Mouse (Mus musculus): ENCODE data around the gene St3gal3. TPM values are rescaled to one million over a fixed set of nuclear protein-coding genes. Genes with fewer than 3 reads are reported as not detected.

The St3gal3 gene
- polyA plus RNA-seq, 1 experiment from 2014 or later = 6.7 TPM

DNA sequence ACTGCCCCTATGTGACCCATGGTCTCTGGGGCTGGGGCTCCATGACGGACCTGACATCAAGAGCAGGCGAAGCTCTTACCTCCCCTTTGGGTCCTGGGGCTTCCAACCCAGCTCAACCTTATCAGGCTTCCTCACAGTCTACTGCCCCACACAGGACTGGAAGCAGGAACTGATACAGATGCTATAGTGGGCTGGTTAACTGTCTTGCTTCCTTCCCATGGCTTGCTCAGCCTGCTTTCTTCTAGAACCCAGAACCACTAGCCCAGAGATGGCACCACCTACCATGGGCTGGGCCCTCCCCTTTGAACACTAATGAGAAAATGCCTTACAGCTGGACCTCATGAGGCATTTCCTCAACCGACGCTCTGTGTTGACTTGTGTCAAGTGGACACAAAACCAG lies 217.3 kb downstream of the St3gal3 start:
- Histone ChIP-seq H3K27me3 (ENCODE audit: control insufficient read depth, insufficient read depth, low read depth, low read length) (no peaks in the 10 kb centered on the region), H3K27ac (ENCODE audit: low read length) (no peak overlapping the region), H3K4me1 (replicated peaks; ENCODE audit: control insufficient read depth, insufficient read depth, low read length) (peaks cover 25% of the 10 kb centered on the region), H3K4me3 (ENCODE audit: low read length) (no peak overlapping the region), H3K4me2 (ENCODE audit: low read depth, low read length) (no peak overlapping the region), H3K9me3 (ENCODE audit: control insufficient read depth, low read length) (no peaks in the 10 kb centered on the region), H3K36me3 (ENCODE audit: control insufficient read depth, insufficient read depth, low read length) (no peaks in the 10 kb centered on the region), H3K9ac (ENCODE audit: low read length) (no peak overlapping the region)
- no peak for ATAC-seq (ENCODE audit: low read depth)
- WGBS = 79% methylated on average over 4 of the region's 4 CpGs

DNA sequence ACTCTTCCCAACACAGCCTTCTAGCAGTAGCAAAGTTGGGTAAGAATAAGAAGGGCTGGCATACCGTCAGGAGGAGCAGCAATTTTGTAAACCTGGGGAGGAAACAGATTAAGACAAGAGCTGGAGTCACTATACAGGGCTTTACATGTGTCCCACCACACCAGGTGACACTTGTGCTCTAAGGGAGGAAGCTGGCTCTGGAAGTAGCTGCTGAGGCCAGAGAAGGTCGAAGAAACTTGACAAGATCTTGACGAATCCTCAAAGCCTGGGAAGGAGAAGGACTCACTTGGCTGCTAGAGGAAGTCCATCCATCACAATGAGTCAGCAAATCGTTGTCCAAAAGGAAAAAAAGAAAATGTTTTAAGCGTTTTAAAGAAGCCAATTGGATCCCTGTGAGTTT lies 218.3 kb downstream of the St3gal3 start:
- H3K4me2 ChIP-seq (ENCODE audit: low read depth, low read length) = no peak overlapping the region
- no peaks in the 10 kb centered on the region for H3K9me3 ChIP-seq (ENCODE audit: control insufficient read depth, low read length)
- WGBS = 62% methylated on average over 5 of the region's 5 CpGs
- no peaks in the 10 kb centered on the region for H3K27me3 ChIP-seq (ENCODE audit: control insufficient read depth, insufficient read depth, low read depth, low read length)
- H3K9ac ChIP-seq (ENCODE audit: low read length) = no peak overlapping the region
- peaks cover 9% of the 10 kb centered on the region; the same call in 1 of the 2 replicates for H3K36me3 ChIP-seq (ENCODE audit: control insufficient read depth, insufficient read depth, low read length)
- ATAC-seq (ENCODE audit: low read depth) = no peak
- no peak overlapping the region for H3K27ac ChIP-seq (ENCODE audit: low read length)
- no peak overlapping the region for H3K4me3 ChIP-seq (ENCODE audit: low read length)
- H3K4me1 ChIP-seq (replicated peaks; ENCODE audit: control insufficient read depth, insufficient read depth, low read length) = peaks cover 27% of the 10 kb centered on the region

DNA sequence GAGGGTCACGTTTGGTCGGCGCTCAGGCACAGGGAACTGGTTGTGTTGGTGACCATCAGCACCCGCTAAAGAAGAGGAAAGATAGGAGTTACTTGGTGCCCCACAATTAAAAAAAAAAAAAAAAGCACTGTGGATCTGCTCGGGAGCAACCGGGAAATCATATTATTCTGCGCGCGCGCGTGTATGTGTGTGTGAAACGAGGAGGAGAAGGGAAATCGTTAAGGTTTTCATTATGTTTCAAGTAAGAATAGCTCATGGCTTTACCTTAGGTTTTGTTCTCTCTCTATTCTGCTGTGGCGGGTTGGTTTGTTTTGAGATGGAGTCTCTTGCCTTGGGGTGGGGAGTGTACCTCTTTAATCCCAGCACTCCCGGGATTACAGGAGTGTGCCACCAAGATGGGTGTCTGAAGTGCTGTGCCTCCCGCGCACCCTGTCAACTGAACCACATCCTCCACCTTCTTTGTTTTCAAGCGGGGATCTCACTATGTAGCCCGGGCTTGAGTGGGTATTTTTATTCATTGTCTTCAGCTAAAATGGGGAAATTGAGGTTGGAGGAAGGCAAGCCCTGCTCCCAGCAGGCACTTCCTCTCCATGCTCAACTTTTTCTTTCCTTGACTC lies 219.1 kb downstream of the St3gal3 start:
- Histone ChIP-seq H3K4me2 (ENCODE audit: low read depth, low read length) (peak overlapping the region; percentile 100), H3K4me1 (replicated peaks; ENCODE audit: control insufficient read depth, insufficient read depth, low read length) (peaks cover 27% of the 10 kb centered on the region), H3K9me3 (ENCODE audit: control insufficient read depth, low read length) (no peaks in the 10 kb centered on the region), H3K36me3 (ENCODE audit: control insufficient read depth, insufficient read depth, low read length) (peaks cover 9% of the 10 kb centered on the region; the same call in 1 of the 2 replicates), H3K27me3 (ENCODE audit: control insufficient read depth, insufficient read depth, low read depth, low read length) (no peaks in the 10 kb centered on the region), H3K27ac (ENCODE audit: low read length) (no peak overlapping the region), H3K9ac (ENCODE audit: low read length) (peak overlapping the region; percentile 86), H3K4me3 (ENCODE audit: low read length) (peak overlapping the region; percentile 83)
- ATAC-seq (ENCODE audit: low read depth) = no peak
- WGBS = 2% methylated on average over 19 of the region's 19 CpGs

DNA sequence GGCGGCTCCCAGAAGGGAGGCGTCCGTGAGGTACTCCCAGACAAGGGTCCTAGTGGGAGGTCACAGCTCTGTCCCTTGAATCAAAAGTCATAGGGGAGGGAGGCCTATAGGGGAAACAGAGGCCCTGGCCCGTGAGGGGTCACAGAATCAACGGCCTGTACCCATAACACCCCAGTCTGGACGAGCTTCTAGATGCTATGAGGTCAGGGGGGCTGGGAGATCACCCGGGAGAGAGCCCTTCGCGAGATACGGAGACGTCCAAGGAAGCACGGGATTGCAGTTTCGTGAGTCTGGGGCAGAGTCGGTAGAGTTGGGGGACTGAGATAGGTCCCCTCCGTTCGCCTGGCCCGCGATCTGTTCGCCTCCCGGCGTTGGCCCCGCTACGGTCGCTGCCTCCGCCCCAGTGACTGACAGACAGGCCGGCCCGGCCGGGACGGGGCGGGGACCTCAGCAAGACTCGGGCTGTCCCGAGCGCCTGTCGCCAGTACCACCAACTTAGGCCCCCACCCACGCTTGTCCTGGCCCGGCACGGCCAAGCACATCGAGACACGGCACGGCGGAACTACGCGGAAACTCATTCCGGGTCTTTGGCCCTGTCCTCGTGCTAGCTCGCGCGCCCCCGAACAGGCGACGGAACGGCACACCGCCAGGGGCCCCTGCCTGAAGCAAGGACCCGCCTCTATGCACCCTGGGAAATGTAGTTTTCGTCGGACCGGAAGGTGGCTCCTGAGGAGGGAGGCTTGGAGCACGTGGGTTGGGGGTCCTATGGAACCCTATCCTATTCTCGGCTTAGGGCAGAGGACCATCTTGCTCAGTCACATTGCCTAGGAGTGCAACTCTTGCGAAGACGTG lies 219.9 kb downstream of the St3gal3 start, which contains the start of gene Ipo13:
Gene Ipo13 (minus strand): TSS at position 409 of the 852 bp plus-strand sequence.
- ATAC-seq (ENCODE audit: low read depth) = peak; percentile 94
- peak within 1 kb of the TSS; percentile 83 for H3K4me3 ChIP-seq (ENCODE audit: low read length)
- H3K4me1 ChIP-seq (replicated peaks; ENCODE audit: control insufficient read depth, insufficient read depth, low read length) = peaks cover 27% of the 10 kb centered on the region
- peak within 1 kb of the TSS; percentile 70 for H3K27ac ChIP-seq (ENCODE audit: low read length)
- H3K4me2 ChIP-seq (ENCODE audit: low read depth, low read length) = peak within 1 kb of the TSS; percentile 100
- H3K36me3 ChIP-seq (ENCODE audit: control insufficient read depth, insufficient read depth, low read length) = peaks cover 9% of the 10 kb centered on the region; the same call in 1 of the 2 replicates
- under 1% methylated on average over 59 of the region's 61 CpGs for WGBS
- H3K9me3 ChIP-seq (ENCODE audit: control insufficient read depth, low read length) = no peaks in the 10 kb centered on the region
- no peaks in the 10 kb centered on the region for H3K27me3 ChIP-seq (ENCODE audit: control insufficient read depth, insufficient read depth, low read depth, low read length)
- H3K9ac ChIP-seq (ENCODE audit: low read length) = peak within 1 kb of the TSS; percentile 86

DNA sequence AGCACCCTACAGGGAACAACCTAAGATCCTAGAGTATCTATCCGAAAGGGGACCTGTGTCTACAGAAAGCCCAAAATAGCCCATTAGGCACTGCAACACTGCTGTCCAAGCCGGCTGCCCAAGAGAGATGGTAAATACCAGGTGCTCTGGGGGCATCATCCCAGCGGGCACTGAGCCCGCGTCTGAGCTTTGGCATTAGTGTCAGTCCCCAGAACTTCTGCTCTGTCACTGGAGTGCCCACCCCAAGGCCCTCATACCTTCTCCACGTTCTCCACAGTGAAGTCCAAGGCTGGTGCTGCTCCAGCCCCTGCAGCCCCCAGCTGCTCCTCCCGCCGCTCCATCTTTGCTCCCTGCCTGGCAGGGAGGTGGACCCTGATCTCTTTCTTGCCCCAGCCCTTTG lies 220.7 kb downstream of the St3gal3 start:
- peaks cover 27% of the 10 kb centered on the region for H3K4me1 ChIP-seq (replicated peaks; ENCODE audit: control insufficient read depth, insufficient read depth, low read length)
- peaks cover 9% of the 10 kb centered on the region; the same call in 1 of the 2 replicates for H3K36me3 ChIP-seq (ENCODE audit: control insufficient read depth, insufficient read depth, low read length)
- ATAC-seq (ENCODE audit: low read depth) = peak; percentile 2; the same call in 1 of the 2 replicates
- no peaks in the 10 kb centered on the region for H3K9me3 ChIP-seq (ENCODE audit: control insufficient read depth, low read length)
- WGBS = 16% methylated on average over 8 of the region's 8 CpGs
- peak overlapping the region; percentile 83 for H3K4me3 ChIP-seq (ENCODE audit: low read length)
- H3K27ac ChIP-seq (ENCODE audit: low read length) = no peak overlapping the region
- peak overlapping the region; percentile 100 for H3K4me2 ChIP-seq (ENCODE audit: low read depth, low read length)
- H3K9ac ChIP-seq (ENCODE audit: low read length) = peak overlapping the region; percentile 86
- H3K27me3 ChIP-seq (ENCODE audit: control insufficient read depth, insufficient read depth, low read depth, low read length) = no peaks in the 10 kb centered on the region

DNA sequence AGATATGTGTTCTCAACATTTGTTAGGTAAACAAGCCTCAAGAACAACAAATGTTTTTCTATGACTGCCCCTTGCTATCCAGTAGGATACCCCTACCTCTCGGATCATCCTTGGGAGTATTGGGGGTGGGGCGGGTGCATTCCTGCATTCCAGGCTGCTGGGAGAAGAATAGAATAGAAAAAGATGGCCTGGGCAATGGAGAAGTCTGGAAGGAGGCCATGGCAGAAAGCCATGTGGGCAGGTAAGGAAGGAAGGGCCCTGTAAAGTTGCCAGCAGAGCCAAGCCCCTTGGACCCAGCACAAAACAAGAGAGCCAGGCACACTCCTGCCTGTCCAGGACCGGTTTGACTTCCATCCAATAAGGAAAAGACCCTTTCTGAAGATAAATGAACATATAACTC lies 221.3 kb downstream of the St3gal3 start:
- Histone ChIP-seq H3K9ac (ENCODE audit: low read length) (no peak overlapping the region), H3K4me2 (ENCODE audit: low read depth, low read length) (peak overlapping the region; percentile 100), H3K4me1 (replicated peaks; ENCODE audit: control insufficient read depth, insufficient read depth, low read length) (peaks cover 31% of the 10 kb centered on the region), H3K9me3 (ENCODE audit: control insufficient read depth, low read length) (no peaks in the 10 kb centered on the region), H3K36me3 (ENCODE audit: control insufficient read depth, insufficient read depth, low read length) (peaks cover 9% of the 10 kb centered on the region; the same call in 1 of the 2 replicates), H3K27me3 (ENCODE audit: control insufficient read depth, insufficient read depth, low read depth, low read length) (no peaks in the 10 kb centered on the region), H3K4me3 (ENCODE audit: low read length) (peak overlapping the region; percentile 83), H3K27ac (ENCODE audit: low read length) (no peak overlapping the region)
- WGBS = 39% methylated on average over 3 of the region's 3 CpGs
- no peak for ATAC-seq (ENCODE audit: low read depth)

DNA sequence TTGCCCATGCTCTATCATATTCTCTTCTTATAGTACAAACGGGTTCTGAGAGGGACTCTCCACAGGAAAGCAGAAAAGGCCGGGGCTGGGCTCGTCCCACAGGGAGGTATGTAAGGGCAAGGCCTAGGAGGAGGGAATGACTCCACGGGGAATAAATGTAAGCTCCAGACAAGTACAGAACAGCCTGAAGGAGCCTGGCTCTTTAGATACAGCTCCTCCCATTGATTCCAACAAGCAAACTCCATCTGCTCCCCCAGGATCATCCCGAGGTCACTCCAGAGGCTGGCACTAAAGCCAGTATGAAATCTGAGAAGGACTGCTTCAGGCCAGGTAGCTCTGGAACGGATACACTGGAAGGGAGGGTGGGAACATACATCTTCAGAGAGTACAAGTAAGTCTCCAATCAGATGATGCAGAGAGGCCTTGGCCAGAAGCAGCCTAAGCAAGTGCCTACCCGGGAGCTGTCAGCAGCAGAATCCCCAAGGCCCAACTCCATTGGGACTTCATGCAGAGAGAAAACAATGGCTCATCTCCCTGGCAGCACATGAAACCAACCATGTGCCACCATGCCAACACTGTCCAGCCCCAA lies 221.9 kb downstream of the St3gal3 start:
- Histone ChIP-seq H3K4me3 (ENCODE audit: low read length) (no peak overlapping the region), H3K36me3 (ENCODE audit: control insufficient read depth, insufficient read depth, low read length) (peaks cover 9% of the 10 kb centered on the region; the same call in 1 of the 2 replicates), H3K27me3 (ENCODE audit: control insufficient read depth, insufficient read depth, low read depth, low read length) (no peaks in the 10 kb centered on the region), H3K27ac (ENCODE audit: low read length) (no peak overlapping the region), H3K4me2 (ENCODE audit: low read depth, low read length) (peak overlapping the region; percentile 100; the same call in 1 of the 2 replicates), H3K4me1 (replicated peaks; ENCODE audit: control insufficient read depth, insufficient read depth, low read length) (peaks cover 28% of the 10 kb centered on the region), H3K9me3 (ENCODE audit: control insufficient read depth, low read length) (no peaks in the 10 kb centered on the region), H3K9ac (ENCODE audit: low read length) (peak overlapping the region; percentile 17; the same call in 1 of the 2 replicates)
- ATAC-seq (ENCODE audit: low read depth) = no peak
- WGBS = 54% methylated on average over 7 of the region's 7 CpGs

DNA sequence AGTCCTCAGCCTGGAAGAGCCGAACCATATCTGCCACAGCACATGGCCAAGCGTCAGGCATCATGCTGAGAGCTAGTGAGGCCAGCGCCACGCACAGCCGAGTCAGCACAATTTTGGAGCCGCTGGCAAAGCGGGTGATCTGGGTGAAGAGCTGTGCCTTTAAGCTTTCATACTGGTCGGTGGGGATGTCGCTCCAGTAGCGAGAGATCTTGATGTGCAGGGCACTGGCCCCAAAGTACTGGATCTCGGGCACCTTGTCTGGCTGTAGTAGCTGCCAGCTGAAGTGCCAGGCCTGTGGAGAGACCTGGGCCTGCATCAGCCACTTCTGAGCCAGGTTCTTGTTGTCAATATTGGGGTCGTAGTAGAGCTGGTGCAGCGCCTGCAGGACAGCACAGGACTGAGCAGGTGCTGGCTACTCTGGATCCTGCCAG lies 222.6 kb downstream of the St3gal3 start:
- Histone ChIP-seq H3K9ac (ENCODE audit: low read length) (no peak overlapping the region), H3K27me3 (ENCODE audit: control insufficient read depth, insufficient read depth, low read depth, low read length) (no peaks in the 10 kb centered on the region), H3K9me3 (ENCODE audit: control insufficient read depth, low read length) (no peaks in the 10 kb centered on the region), H3K4me1 (replicated peaks; ENCODE audit: control insufficient read depth, insufficient read depth, low read length) (peaks cover 28% of the 10 kb centered on the region), H3K27ac (ENCODE audit: low read length) (no peak overlapping the region), H3K36me3 (ENCODE audit: control insufficient read depth, insufficient read depth, low read length) (peaks cover 9% of the 10 kb centered on the region; the same call in 1 of the 2 replicates), H3K4me2 (ENCODE audit: low read depth, low read length) (no peak overlapping the region), H3K4me3 (ENCODE audit: low read length) (no peak overlapping the region)
- ATAC-seq (ENCODE audit: low read depth) = no peak
- 90% methylated on average over 13 of the region's 13 CpGs for WGBS
